Mouse (Mus musculus): ENCODE measurements around the gene Cyp8b1.

- TF ChIP-seq EP300 (IDR thresholded peaks at IDR 0.05; ENCODE audit: low read depth) (no peak), CTCF (IDR thresholded peaks at IDR 0.05; ENCODE audit: low read depth) (no peak)
Observed at GRCm38 (mm10) chr9:121872062-121872683, 43.9 kb downstream of the Cyp8b1 start.
